Mouse (Mus musculus): ENCODE results near the gene Tmem174. TPM values are rescaled to one million over a fixed set of nuclear protein-coding genes. Genes with fewer than 3 reads are reported as not detected.

The Tmem174 gene
- total RNA-seq, 2 experiments from 2014 or later, result not detected

DNA sequence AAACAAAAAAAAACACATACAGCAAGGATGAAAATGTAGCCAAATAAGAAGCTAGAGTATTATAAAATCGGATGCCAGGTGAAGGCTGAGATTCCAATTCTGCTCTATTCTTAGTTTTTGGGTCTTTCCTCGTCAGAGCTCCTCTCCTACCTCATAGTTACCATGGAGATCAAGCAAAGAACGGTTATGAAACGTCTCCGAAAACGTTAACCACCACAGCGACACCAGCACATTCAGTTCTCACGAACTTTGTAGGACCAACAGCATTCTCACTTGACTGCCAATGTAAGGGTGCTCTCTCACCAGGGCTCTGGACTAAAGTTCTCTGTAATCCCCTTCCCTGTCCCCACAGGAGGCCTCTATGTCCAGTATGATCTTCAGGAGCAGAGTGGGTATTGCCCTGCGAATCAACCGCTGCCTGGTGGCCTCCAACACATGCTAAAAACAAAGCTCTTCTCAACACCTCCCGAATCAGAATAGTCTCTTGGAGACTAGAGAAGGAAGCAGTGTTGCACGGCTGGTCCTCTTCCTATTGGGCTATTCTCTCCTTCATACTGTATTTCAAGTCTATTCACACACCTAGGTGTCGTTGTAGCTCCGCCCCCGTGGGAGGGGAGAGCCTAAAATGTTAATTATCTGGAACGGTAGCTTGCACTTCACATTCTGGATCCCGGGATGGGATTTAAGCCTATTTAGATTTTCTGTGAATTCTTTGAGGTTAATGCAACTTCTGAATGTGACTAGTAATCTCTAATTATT is 50.2 kb downstream of the Tmem174 start:
- no peak for DNase-seq
- intact Hi-C loops (cut with DNase I), result loop anchor here (5.0 kb wide), 1 partner anchor 235 kb away; the partner anchor contains the start of gene Foxd1

Other genes starting within 250 kb of the Tmem174 start
- not detected for gene Gm10320, start 145.4 kb downstream of the Tmem174 start, total RNA-seq (2021)
- under 1 TPM; 0.30 to 0.34 TPM for gene Tmem171, start 57.4 kb upstream of the Tmem174 start, total RNA-seq (2021)
- 10 to 100 TPM; 43.2 to 47.7 TPM for gene Fcho2, start 178.0 kb upstream of the Tmem174 start, total RNA-seq (2021)